Mouse (Mus musculus): ENCODE data around the gene Agpat4. TPM values are rescaled to one million over a fixed set of nuclear protein-coding genes. Genes with fewer than 3 reads are reported as not detected.

Gene Agpat4
- polyA plus RNA-seq, 1 experiment from 2014 or later: 71.2 TPM

DNA sequence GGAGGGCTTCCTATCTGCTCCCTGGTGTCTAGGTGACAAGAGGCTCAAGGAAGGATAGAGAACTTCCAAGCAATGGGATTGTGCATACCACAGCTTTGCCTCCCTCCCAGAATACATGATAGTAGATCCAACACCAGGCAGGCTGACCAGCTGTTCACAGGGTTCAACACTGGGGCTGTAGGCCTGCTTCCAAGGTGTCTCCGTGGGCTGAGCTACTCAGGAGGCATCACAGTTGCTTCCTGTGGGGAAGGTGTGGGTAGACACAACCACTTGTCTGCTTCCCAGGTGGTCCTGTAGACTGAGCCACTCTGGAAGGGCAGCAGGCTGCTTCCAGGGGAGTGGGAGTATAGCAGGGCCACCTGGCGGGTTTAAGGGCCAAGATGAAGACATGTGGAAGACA lies 35.8 kb downstream of the Agpat4 start:
- no peak overlapping the region for H3K4me3 ChIP-seq (ENCODE audit: low read length)
- no peak overlapping the region for H3K9ac ChIP-seq (ENCODE audit: low read depth, low read length)
- no peak for ATAC-seq
- no peak overlapping the region for H3K27ac ChIP-seq (ENCODE audit: low read depth, low read length)
- no peaks in the 10 kb centered on the region for H3K4me1 ChIP-seq (ENCODE audit: control insufficient read depth, insufficient read depth, low read depth, low read length)
- H3K4me2 ChIP-seq (ENCODE audit: low read length): no peak overlapping the region
- H3K9me3 ChIP-seq (ENCODE audit: control insufficient read depth, low read length): no peaks in the 10 kb centered on the region
- H3K36me3 ChIP-seq (ENCODE audit: control insufficient read depth, insufficient read depth, low read length): peaks cover 9% of the 10 kb centered on the region
- WGBS: 50% methylated on average over 2 of the region's 2 CpGs
- no peaks in the 10 kb centered on the region for H3K27me3 ChIP-seq (replicated peaks; ENCODE audit: control insufficient read depth, insufficient read depth, low read length)

DNA sequence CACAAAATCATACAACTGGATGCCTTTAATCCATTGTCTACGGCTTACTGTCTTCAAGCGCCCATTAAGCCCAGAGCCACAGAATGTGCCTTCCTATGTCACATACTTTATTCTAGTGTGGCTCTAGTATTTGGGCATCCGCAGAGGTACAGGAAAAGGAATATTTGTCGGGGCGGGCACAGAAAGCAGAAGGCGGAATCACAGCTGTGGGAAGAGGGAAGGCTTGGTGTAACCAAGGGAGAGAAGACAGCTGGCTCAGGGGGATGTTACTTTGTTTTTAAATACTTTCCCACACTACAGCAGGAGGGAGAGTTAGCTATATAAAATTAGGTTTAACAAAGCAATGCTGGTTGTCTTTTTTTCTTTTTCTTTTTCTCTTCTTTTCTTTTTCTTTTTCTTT lies 36.7 kb downstream of the Agpat4 start:
- Histone ChIP-seq H3K4me3 (ENCODE audit: low read length) (no peak overlapping the region), H3K9me3 (ENCODE audit: control insufficient read depth, low read length) (no peaks in the 10 kb centered on the region), H3K36me3 (ENCODE audit: control insufficient read depth, insufficient read depth, low read length) (peaks cover 9% of the 10 kb centered on the region), H3K9ac (ENCODE audit: low read depth, low read length) (no peak overlapping the region), H3K27me3 (replicated peaks; ENCODE audit: control insufficient read depth, insufficient read depth, low read length) (no peaks in the 10 kb centered on the region), H3K4me2 (ENCODE audit: low read length) (no peak overlapping the region), H3K27ac (ENCODE audit: low read depth, low read length) (no peak overlapping the region), H3K4me1 (ENCODE audit: control insufficient read depth, insufficient read depth, low read depth, low read length) (no peaks in the 10 kb centered on the region; the same call in 1 of the 2 replicates)
- 79% methylated on average over 6 of the region's 6 CpGs for WGBS
- ATAC-seq: no peak

DNA sequence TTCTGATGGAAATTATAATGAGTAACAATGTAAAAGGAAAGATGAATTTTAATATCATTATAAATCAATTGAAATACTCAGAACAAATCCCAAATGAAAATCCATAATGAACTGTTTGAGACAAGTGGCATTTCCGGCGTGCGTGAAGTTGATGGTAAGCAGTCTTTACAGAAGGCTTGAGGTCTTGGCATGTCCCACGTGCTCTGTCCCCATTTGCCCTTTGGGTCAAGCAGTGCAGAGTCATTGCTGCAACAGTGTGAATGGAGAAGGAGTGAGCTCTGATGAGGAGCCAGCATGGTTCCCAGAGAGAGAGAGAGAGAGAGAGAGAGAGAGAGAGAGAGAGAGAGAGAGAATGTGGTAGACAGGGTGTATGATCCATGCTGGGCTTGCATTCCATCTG lies 37.4 kb downstream of the Agpat4 start:
- Histone ChIP-seq H3K36me3 (ENCODE audit: control insufficient read depth, insufficient read depth, low read length) (peaks cover 9% of the 10 kb centered on the region), H3K4me2 (ENCODE audit: low read length) (no peak overlapping the region), H3K4me1 (ENCODE audit: control insufficient read depth, insufficient read depth, low read depth, low read length) (no peaks in the 10 kb centered on the region; the same call in 1 of the 2 replicates), H3K9ac (ENCODE audit: low read depth, low read length) (no peak overlapping the region), H3K27me3 (replicated peaks; ENCODE audit: control insufficient read depth, insufficient read depth, low read length) (no peaks in the 10 kb centered on the region), H3K4me3 (ENCODE audit: low read length) (no peak overlapping the region), H3K9me3 (ENCODE audit: control insufficient read depth, low read length) (no peaks in the 10 kb centered on the region), H3K27ac (ENCODE audit: low read depth, low read length) (no peak overlapping the region)
- WGBS: 68% methylated on average over 4 of the region's 4 CpGs
- ATAC-seq: no peak

DNA sequence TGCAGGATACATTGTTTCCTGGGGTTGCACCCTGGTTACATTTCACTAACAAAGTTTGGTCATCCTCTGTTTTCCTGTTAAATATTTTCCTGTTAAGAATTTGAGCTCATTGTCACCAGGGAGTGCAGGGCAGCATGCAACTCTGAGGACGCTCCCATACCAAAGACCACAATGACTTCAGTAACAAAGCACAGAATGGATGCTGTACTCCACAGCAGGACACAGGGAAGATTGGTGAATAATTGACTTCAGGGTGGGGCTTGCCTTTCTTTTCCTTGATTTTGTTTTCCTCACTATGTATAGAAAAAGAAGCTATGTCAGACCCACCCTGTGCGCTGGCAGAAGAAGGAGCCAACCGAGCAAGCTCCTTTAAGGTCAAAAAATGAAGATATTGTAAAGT lies 38.2 kb downstream of the Agpat4 start:
- H3K9ac ChIP-seq (ENCODE audit: low read depth, low read length): no peak overlapping the region
- no peak for ATAC-seq

DNA sequence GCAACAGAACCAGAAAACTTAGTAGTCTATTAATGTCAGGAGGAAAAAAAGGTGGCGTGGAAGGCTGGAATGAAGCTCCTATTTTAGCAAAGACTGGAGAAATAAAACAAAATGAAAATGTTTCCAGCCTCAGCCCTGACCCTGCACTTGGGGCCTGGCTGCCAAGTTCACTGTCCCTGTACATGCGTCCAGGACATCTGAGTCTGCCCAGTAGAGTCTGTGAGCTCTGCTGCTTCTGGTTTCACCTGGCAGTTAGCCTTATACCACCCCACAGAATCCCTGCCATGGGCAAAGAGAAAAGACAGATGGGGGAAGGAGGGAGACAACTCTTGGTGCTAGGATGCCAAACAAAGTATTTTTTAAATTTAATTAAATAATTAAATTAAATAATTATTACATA lies 38.7 kb downstream of the Agpat4 start:
- Histone ChIP-seq H3K36me3 (ENCODE audit: control insufficient read depth, insufficient read depth, low read length) (peaks cover 7% of the 10 kb centered on the region), H3K27ac (ENCODE audit: low read depth, low read length) (no peak overlapping the region), H3K4me3 (ENCODE audit: low read length) (no peak overlapping the region), H3K4me1 (ENCODE audit: control insufficient read depth, insufficient read depth, low read depth, low read length) (no peaks in the 10 kb centered on the region; the same call in 1 of the 2 replicates), H3K9me3 (ENCODE audit: control insufficient read depth, low read length) (no peaks in the 10 kb centered on the region), H3K9ac (ENCODE audit: low read depth, low read length) (no peak overlapping the region), H3K27me3 (replicated peaks; ENCODE audit: control insufficient read depth, insufficient read depth, low read length) (no peaks in the 10 kb centered on the region), H3K4me2 (ENCODE audit: low read length) (no peak overlapping the region)
- WGBS: 67% methylated on average over 2 of the region's 2 CpGs
- no peak for ATAC-seq

More for the DNA sequence above, 38.2 kb downstream of the Agpat4 start:
- no peak overlapping the region for H3K4me2 ChIP-seq (ENCODE audit: low read length)
- no peak overlapping the region for H3K27ac ChIP-seq (ENCODE audit: low read depth, low read length)
- 43% methylated on average over 3 of the region's 3 CpGs for WGBS
- no peaks in the 10 kb centered on the region for H3K27me3 ChIP-seq (replicated peaks; ENCODE audit: control insufficient read depth, insufficient read depth, low read length)
- no peak overlapping the region for H3K4me3 ChIP-seq (ENCODE audit: low read length)
- no peaks in the 10 kb centered on the region; the same call in 1 of the 2 replicates for H3K4me1 ChIP-seq (ENCODE audit: control insufficient read depth, insufficient read depth, low read depth, low read length)
- peaks cover 8% of the 10 kb centered on the region for H3K36me3 ChIP-seq (ENCODE audit: control insufficient read depth, insufficient read depth, low read length)
- no peaks in the 10 kb centered on the region for H3K9me3 ChIP-seq (ENCODE audit: control insufficient read depth, low read length)

DNA sequence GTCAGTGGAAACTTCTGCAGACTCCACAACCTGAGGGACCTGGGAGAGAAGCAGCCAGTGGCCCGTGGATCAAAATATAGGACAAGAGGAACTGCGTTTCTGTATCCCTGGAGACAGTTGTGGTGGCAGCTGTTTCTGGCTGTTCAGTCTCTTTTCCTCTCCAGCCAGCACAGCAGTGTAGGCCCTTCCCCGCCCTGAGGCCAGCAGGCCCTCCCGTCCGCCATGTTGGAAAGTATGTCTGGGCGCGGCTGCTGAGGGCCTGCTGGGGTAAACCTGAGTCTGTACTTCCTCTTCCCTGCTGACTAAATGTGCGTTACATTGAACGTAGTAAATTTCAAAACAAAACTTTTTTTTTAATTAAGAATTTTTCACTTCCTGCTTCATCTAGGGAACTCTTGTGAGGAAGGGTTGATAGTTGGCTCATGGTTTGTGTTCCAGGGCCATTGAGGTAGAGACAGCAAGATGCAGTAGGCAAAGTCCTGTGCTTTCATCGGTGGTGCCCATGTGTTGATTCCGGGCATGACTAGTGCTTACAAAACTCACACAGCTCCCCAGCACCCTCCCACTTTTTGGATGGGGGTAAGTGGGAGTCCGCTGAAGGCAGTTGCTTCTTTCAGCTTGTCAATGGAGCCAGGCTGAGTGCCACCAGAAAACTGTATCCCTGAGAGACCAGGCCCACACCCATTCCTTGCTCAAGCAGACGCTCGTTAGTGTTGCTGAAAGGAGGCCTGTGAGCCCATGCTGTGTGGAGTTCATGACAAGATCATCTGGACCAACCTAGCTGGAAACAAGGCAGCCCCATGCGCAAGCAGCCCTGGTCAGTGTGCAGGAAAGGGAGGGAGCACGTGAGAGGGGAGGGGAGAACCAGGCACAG lies 40.9 kb downstream of the Agpat4 start:
- WGBS: 81% methylated on average over 16 of the region's 16 CpGs
- no peaks in the 10 kb centered on the region for H3K36me3 ChIP-seq (ENCODE audit: control insufficient read depth, insufficient read depth, low read length)
- H3K9ac ChIP-seq (ENCODE audit: low read depth, low read length): no peak overlapping the region
- no peak for ATAC-seq
- peaks cover 12% of the 10 kb centered on the region for H3K4me1 ChIP-seq (ENCODE audit: control insufficient read depth, insufficient read depth, low read depth, low read length)
- H3K4me3 ChIP-seq (ENCODE audit: low read length): no peak overlapping the region
- H3K4me2 ChIP-seq (ENCODE audit: low read length): no peak overlapping the region
- H3K27ac ChIP-seq (ENCODE audit: low read depth, low read length): no peak overlapping the region
- H3K9me3 ChIP-seq (ENCODE audit: control insufficient read depth, low read length): no peaks in the 10 kb centered on the region
- H3K27me3 ChIP-seq (replicated peaks; ENCODE audit: control insufficient read depth, insufficient read depth, low read length): no peaks in the 10 kb centered on the region

DNA sequence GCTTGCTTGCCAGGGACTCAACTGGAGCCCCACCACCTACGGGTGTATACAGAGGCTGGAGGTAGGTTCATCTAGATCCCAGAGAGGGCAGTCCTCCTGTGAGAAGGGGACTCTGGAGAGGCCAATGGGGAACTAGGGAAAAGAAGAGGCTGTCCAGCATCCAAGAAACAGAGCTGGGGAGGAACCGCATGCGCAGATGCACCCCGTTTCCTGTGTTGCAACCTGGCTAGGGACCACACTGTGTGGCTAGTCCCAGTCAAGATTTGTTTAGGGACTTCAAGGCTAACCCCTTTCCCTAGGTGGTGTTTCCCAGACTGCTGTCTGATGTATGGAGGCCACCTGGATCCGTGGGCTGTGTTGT lies 41.5 kb downstream of the Agpat4 start:
- Histone ChIP-seq H3K9ac (ENCODE audit: low read depth, low read length) (no peak overlapping the region), H3K4me1 (ENCODE audit: control insufficient read depth, insufficient read depth, low read depth, low read length) (peaks cover 12% of the 10 kb centered on the region), H3K4me2 (ENCODE audit: low read length) (no peak overlapping the region), H3K4me3 (ENCODE audit: low read length) (no peak overlapping the region), H3K27me3 (replicated peaks; ENCODE audit: control insufficient read depth, insufficient read depth, low read length) (no peaks in the 10 kb centered on the region), H3K9me3 (ENCODE audit: control insufficient read depth, low read length) (no peaks in the 10 kb centered on the region), H3K27ac (ENCODE audit: low read depth, low read length) (no peak overlapping the region), H3K36me3 (ENCODE audit: control insufficient read depth, insufficient read depth, low read length) (no peaks in the 10 kb centered on the region)
- ATAC-seq: no peak
- WGBS: 94% methylated on average over 5 of the region's 5 CpGs

DNA sequence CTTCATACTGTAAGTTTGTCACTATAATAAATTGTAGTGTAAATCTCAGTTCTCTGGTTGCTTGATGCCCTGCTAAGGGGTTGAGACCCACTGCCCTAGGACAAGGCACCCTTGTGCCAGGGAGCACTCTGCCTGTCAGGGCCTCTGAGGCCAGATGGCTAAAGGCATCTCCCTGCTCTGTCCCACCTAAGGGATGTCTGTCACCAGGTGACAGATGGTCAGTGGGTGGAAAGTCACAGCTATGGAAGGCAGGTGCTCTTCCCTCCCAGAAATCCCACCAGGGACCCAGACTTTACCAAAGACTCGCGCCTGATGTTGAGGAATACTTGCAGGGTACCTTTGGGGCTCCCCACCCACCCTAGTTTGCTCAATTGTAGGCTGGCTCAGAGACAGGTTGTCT lies 42.0 kb downstream of the Agpat4 start:
- Histone ChIP-seq H3K27me3 (replicated peaks; ENCODE audit: control insufficient read depth, insufficient read depth, low read length) (no peaks in the 10 kb centered on the region), H3K4me3 (ENCODE audit: low read length) (no peak overlapping the region), H3K4me2 (ENCODE audit: low read length) (no peak overlapping the region), H3K27ac (ENCODE audit: low read depth, low read length) (no peak overlapping the region), H3K9me3 (ENCODE audit: control insufficient read depth, low read length) (no peaks in the 10 kb centered on the region), H3K9ac (ENCODE audit: low read depth, low read length) (no peak overlapping the region), H3K36me3 (ENCODE audit: control insufficient read depth, insufficient read depth, low read length) (no peaks in the 10 kb centered on the region), H3K4me1 (ENCODE audit: control insufficient read depth, insufficient read depth, low read depth, low read length) (peaks cover 12% of the 10 kb centered on the region)
- 87% methylated on average over 2 of the region's 2 CpGs for WGBS
- no peak for ATAC-seq

DNA sequence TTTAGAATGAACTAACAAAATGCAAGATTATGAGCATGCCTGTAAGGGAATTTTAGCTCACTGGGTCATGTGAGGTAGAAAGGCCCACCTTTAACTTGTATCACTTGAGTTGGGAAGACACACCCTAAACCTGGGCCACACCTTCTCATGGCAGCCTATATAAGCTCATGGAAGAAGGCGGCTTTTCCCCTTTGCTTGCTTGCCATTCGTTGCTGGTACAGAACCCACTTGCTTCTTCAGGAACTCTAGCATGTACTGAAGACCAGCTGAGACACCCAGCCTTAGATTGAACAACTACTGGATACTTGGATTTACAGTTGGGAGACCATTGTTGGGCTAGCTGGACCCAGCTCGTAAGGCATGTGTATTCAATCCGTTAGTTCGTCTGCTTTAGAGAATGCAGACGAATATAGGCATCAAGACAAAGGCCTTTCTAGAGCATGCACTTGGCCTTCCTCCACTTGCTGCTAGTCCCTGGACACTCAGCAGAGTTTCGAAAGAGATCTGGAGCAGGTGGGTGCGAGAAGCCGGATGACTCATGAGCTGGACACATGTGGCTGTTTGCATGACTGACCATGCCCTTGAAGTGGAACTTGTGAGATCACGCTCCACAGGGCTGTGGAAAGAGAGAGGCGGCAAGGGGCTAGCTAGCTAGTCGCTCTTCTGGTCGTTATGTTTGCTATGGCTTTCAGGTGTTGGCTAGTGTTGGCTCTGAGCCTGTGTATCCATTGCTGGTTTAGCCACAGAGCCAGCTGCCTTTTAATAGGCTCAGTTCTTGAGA lies 42.7 kb downstream of the Agpat4 start:
- H3K27me3 ChIP-seq (replicated peaks; ENCODE audit: control insufficient read depth, insufficient read depth, low read length): no peaks in the 10 kb centered on the region
- H3K4me3 ChIP-seq (ENCODE audit: low read length): no peak overlapping the region
- H3K4me2 ChIP-seq (ENCODE audit: low read length): no peak overlapping the region
- WGBS: 90% methylated on average over 13 of the region's 13 CpGs
- no peak for ATAC-seq
- peaks cover 12% of the 10 kb centered on the region for H3K4me1 ChIP-seq (ENCODE audit: control insufficient read depth, insufficient read depth, low read depth, low read length)
- no peaks in the 10 kb centered on the region for H3K9me3 ChIP-seq (ENCODE audit: control insufficient read depth, low read length)
- H3K36me3 ChIP-seq (ENCODE audit: control insufficient read depth, insufficient read depth, low read length): no peaks in the 10 kb centered on the region
- H3K9ac ChIP-seq (ENCODE audit: low read depth, low read length): no peak overlapping the region
- H3K27ac ChIP-seq (ENCODE audit: low read depth, low read length): no peak overlapping the region

Measured in hindbrain, embryonic 16.5 days (tissue).